Mouse (Mus musculus) lung, postnatal 0 days (tissue): ENCODE measurements around the gene Adamts17.

Experiments used
- CTCF ChIP-seq: IDR thresholded peaks from 2 replicates; pipeline ENCODE4 v1.5.1; 2016; ENCODE audit warnings: antibody characterized with exemption, mild to moderate bottlenecking
- EP300 ChIP-seq: IDR thresholded peaks from 2 replicates; pipeline ENCODE4 v1.6.1; 2016; ENCODE audit warnings: antibody characterized with exemption, mild to moderate bottlenecking, control low read depth

- no peak for TF ChIP-seq CTCF
- TF ChIP-seq EP300 = no peak
These were observed 19.7 kb downstream of the Adamts17 start for GRCm38 (mm10) chr7:66859220-66859619.
